Mouse (Mus musculus): ENCODE results near the gene Spata2l.

- TF ChIP-seq CTCF (IDR thresholded peaks at IDR 0.05; ENCODE audit: low read depth) = no peak
- TF ChIP-seq EP300 (IDR thresholded peaks at IDR 0.05; ENCODE audit: low read depth) = 0 out of 2 replicates have a peak, but pooled peaks have one; percentile 7
Observed at GRCm38 (mm10) chr8:123280302-123281094, 44.5 kb upstream of the Spata2l start.
